Mouse (Mus musculus) midbrain, embryonic 13.5 days (tissue): ENCODE measurements around the gene Cep295nl. TPM values are rescaled to one million over a fixed set of nuclear protein-coding genes. Genes with fewer than 3 reads are reported as not detected.

Source experiments
- ATAC-seq: fragments of 200-750 bp; cut with Nextera tagmentation; 2 replicates; pipeline ENCODE4 v1.8.0; 2017; ENCODE audit warnings: mild to moderate bottlenecking, moderate TSS enrichment, moderate library complexity
- H3K27ac ChIP-seq: fragments of 300-500 bp; sonication (generic); 2 replicates; pipeline ENCODE4 v1.5.1; 2015; ENCODE audit warnings: inconsistent platforms, mild to moderate bottlenecking, moderate library complexity
- H3K27me3 ChIP-seq: fragments of 300-500 bp; sonication (generic); 2 replicates; pipeline ENCODE4 v1.6.1; 2015; ENCODE audit warnings: mild to moderate bottlenecking, inconsistent platforms
- H3K36me3 ChIP-seq: fragments of 300-500 bp; sonication (generic); 2 replicates; pipeline ENCODE4 v1.6.1; 2015; ENCODE audit warnings: mild to moderate bottlenecking, inconsistent platforms
- H3K4me1 ChIP-seq: fragments of 300-500 bp; sonication (generic); replicated peaks from 2 replicates; pipeline ENCODE4 v1.6.1; 2015; ENCODE audit warnings: inconsistent platforms
- H3K4me2 ChIP-seq: fragments of 300-500 bp; sonication (generic); replicated peaks from 2 replicates; pipeline ENCODE4 v1.6.1; 2015; ENCODE audit warnings: moderate library complexity, mild to moderate bottlenecking, inconsistent platforms
- H3K4me3 ChIP-seq: fragments of 300-500 bp; sonication (generic); replicated peaks from 2 replicates; pipeline ENCODE4 v1.5.1; 2015; ENCODE audit warnings: mild to moderate bottlenecking, inconsistent platforms
- H3K9ac ChIP-seq: fragments of 300-500 bp; sonication (generic); replicated peaks from 2 replicates; pipeline ENCODE4 v1.6.1; 2015; ENCODE audit warnings: mild to moderate bottlenecking, inconsistent platforms
- H3K9me3 ChIP-seq: fragments of 300-500 bp; sonication (generic); 2 replicates; pipeline ENCODE4 v1.6.1; 2016; ENCODE audit warnings: mild to moderate bottlenecking, inconsistent platforms
- whole genome bisulfite sequencing: fragments of 180-500 bp; shearing (Covaris S2); methylation state at CpG from one replicate; pipeline ENCODE4 v1.1.7; 2015; 5-methylcytosine and 5-hydroxymethylcytosine counted together
- polyA plus RNA-seq: library from polyadenylated mRNA; unstranded; fragments of >200 nt; fragmentation: Nextera tagmentation; extraction: Ambion mirVana; gene quantifications from 2 replicates; pipeline ENCODE4 v1.2.1, GENCODE M21; 2015

The Cep295nl gene
- polyA plus RNA-seq, 1 experiment from 2014 or later = 0.22 TPM

- 94% methylated on average over 5 of the region's 5 CpGs for WGBS
- Histone ChIP-seq H3K27me3 (no peaks in the 10 kb centered on the region), H3K4me1 (peaks cover 47% of the 10 kb centered on the region)
Observed at GRCm38 (mm10) chr11:118349494-118349893, 7.2 kb upstream of the Cep295nl start.

DNA sequence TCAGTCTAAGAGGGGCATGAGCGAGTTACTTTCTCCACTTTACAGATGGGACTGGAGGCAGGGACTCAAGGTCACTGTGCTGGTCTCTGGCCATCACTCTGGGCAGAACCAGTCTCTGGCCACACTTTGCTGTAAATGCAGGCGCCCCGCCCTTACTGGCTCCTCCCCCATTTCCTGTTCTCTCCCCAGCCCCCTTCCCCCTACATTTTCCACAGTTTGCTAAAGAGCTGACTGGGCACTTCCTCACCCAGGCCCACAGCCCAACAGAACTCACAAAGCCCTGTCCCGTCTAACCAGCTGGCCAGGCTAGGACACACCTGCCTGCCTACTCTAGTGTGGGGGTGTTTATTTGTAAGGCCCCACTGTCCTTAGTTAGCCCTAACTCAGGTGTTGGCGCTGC, 6.6 kb upstream of the Cep295nl start:
- Histone ChIP-seq H3K4me3 (no peak overlapping the region), H3K9ac (no peak overlapping the region), H3K4me2 (no peak overlapping the region), H3K4me1 (peaks cover 42% of the 10 kb centered on the region), H3K36me3 (no peaks in the 10 kb centered on the region), H3K27me3 (no peaks in the 10 kb centered on the region), H3K27ac (no peak overlapping the region), H3K9me3 (no peaks in the 10 kb centered on the region)
- WGBS = 82% methylated on average over 5 of the region's 5 CpGs
- no peak for ATAC-seq

More at GRCm38 (mm10) chr11:118349494-118349893, 7.2 kb upstream of the Cep295nl start:
- Histone ChIP-seq H3K9ac (no peak overlapping the region), H3K4me3 (no peak overlapping the region), H3K27ac (no peak overlapping the region), H3K4me2 (no peak overlapping the region), H3K9me3 (no peaks in the 10 kb centered on the region), H3K36me3 (no peaks in the 10 kb centered on the region)
- no peak for ATAC-seq

- 79% methylated on average over 3 of the region's 3 CpGs for WGBS
- no peaks in the 10 kb centered on the region for H3K27me3 ChIP-seq
- H3K27ac ChIP-seq = no peak overlapping the region
- ATAC-seq = no peak
- H3K4me1 ChIP-seq = peaks cover 42% of the 10 kb centered on the region
- H3K4me2 ChIP-seq = no peak overlapping the region
- no peak overlapping the region for H3K9ac ChIP-seq
- no peaks in the 10 kb centered on the region for H3K36me3 ChIP-seq
- H3K4me3 ChIP-seq = no peak overlapping the region
- no peaks in the 10 kb centered on the region for H3K9me3 ChIP-seq
Observed at GRCm38 (mm10) chr11:118348419-118348818, 6.1 kb upstream of the Cep295nl start.

DNA sequence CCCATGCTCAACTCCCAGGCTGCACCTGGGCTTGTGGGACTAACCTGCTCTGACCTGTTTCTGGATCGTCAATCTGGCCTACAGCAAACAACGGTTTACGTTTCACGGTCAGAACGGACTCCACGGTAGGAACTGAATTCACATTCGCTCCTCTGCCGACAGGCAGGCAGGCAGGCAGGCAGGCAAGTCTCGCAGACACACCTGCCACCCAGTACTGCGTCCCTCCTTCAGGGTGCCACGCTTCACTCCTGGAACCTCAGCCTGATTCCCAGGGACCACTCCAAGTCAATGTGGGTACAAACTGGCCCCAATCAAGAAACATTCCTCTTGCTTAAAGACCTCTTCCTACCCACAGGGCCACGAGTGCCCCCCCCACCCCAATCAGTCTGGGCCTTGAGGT, 5.6 kb upstream of the Cep295nl start:
- 92% methylated on average over 12 of the region's 12 CpGs for WGBS
- H3K4me2 ChIP-seq = no peak overlapping the region
- H3K9me3 ChIP-seq = no peaks in the 10 kb centered on the region
- no peaks in the 10 kb centered on the region for H3K27me3 ChIP-seq
- peaks cover 41% of the 10 kb centered on the region for H3K4me1 ChIP-seq
- H3K36me3 ChIP-seq = no peaks in the 10 kb centered on the region
- H3K9ac ChIP-seq = no peak overlapping the region
- no peak overlapping the region for H3K27ac ChIP-seq
- ATAC-seq = no peak
- H3K4me3 ChIP-seq = no peak overlapping the region

DNA sequence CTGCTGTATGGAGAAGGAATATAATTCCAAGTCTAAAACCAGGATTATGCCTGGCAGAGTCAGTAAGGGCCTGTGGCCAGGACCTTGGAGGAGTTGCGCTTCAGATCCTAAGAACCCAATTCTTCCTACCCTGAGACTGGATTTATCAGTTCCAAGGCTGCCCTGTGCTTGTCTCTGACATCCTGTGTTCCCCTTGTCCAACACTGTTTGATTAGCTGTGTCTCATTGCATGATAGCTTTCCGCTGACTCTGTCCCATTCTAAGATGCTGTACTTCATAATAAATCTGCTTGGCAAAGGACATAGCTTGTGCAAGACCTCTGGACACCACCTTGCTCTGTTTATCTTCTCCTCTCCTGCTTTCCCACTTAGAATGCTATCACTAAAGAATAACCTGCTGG, 5.1 kb upstream of the Cep295nl start:
- Histone ChIP-seq H3K27ac (no peak overlapping the region), H3K9ac (no peak overlapping the region), H3K4me2 (no peak overlapping the region), H3K4me1 (peaks cover 41% of the 10 kb centered on the region), H3K4me3 (no peak overlapping the region), H3K36me3 (no peaks in the 10 kb centered on the region), H3K27me3 (no peaks in the 10 kb centered on the region), H3K9me3 (no peaks in the 10 kb centered on the region)
- 95% methylated on average over 2 of the region's 2 CpGs for WGBS
- ATAC-seq = no peak

- Histone ChIP-seq H3K36me3 (no peaks in the 10 kb centered on the region), H3K4me1 (peaks cover 48% of the 10 kb centered on the region), H3K9me3 (no peaks in the 10 kb centered on the region), H3K27me3 (no peaks in the 10 kb centered on the region), H3K9ac (no peak overlapping the region), H3K4me3 (no peak overlapping the region), H3K4me2 (no peak overlapping the region), H3K27ac (no peak overlapping the region)
- no peak for ATAC-seq
- 91% methylated on average over 8 of the region's 8 CpGs for WGBS
Observed at GRCm38 (mm10) chr11:118346395-118347096, 4.2 kb upstream of the Cep295nl start.

GRCm38 (mm10) chr11:118345693-118346092, 3.4 kb upstream of the Cep295nl start:
- no peaks in the 10 kb centered on the region for H3K36me3 ChIP-seq
- no peaks in the 10 kb centered on the region for H3K27me3 ChIP-seq
- peaks cover 53% of the 10 kb centered on the region for H3K4me1 ChIP-seq
- no peak overlapping the region for H3K4me2 ChIP-seq
- ATAC-seq = peak; percentile 59; the same call in 1 of the 2 replicates
- H3K27ac ChIP-seq = no peak overlapping the region
- no peak overlapping the region for H3K9ac ChIP-seq
- no peak overlapping the region for H3K4me3 ChIP-seq
- no peaks in the 10 kb centered on the region for H3K9me3 ChIP-seq
- WGBS = 61% methylated on average over 4 of the region's 4 CpGs

- H3K4me2 ChIP-seq = no peak overlapping the region
- no peak overlapping the region for H3K9ac ChIP-seq
- no peak overlapping the region for H3K27ac ChIP-seq
- H3K36me3 ChIP-seq = no peaks in the 10 kb centered on the region
- H3K9me3 ChIP-seq = no peaks in the 10 kb centered on the region
- WGBS = 82% methylated on average over 2 of the region's 2 CpGs
- H3K27me3 ChIP-seq = no peaks in the 10 kb centered on the region
- peaks cover 41% of the 10 kb centered on the region for H3K4me1 ChIP-seq
- no peak for ATAC-seq
- no peak overlapping the region for H3K4me3 ChIP-seq
Observed at GRCm38 (mm10) chr11:118343629-118344028, 1.3 kb upstream of the Cep295nl start.

DNA sequence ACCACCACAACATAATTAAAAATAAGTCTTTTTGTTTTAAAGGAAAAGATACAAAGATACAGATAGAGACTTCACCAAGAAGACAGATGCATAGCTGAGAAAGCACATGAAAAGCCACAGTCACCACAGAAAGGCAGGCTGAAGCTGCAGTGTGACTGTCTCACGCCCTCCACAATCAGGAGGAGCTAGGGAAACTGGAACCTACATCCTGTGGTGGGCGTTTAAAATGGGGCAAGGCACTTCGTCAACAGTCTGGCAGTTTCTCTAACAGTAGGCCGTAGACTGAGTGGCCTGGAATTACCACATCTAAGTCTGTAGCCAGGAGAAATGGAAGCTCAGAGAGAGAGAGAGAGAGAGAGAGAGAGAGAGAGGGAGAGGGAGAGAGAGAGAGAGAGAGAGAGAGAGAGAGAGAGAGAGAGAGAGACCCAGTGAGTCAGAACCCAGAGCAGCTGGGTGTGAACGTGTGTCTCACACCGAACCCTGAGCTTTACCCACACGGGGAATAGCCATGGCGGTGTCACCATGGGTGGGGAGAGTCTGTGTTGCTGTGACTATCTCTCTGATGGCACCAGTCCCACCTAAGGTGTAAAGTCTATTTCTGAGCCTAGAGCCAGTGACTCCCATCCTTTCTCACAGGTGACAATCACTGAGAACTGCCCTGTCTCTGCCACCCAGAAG, 4.7 kb downstream of the Cep295nl start:
- H3K27ac ChIP-seq = no peak overlapping the region
- no peaks in the 10 kb centered on the region for H3K9me3 ChIP-seq
- WGBS = 86% methylated on average over 8 of the region's 8 CpGs
- H3K9ac ChIP-seq = no peak overlapping the region
- no peak overlapping the region for H3K4me3 ChIP-seq
- H3K4me1 ChIP-seq = peaks cover 15% of the 10 kb centered on the region
- H3K27me3 ChIP-seq = no peaks in the 10 kb centered on the region
- ATAC-seq = no peak
- H3K36me3 ChIP-seq = peaks cover 11% of the 10 kb centered on the region
- no peak overlapping the region for H3K4me2 ChIP-seq

DNA sequence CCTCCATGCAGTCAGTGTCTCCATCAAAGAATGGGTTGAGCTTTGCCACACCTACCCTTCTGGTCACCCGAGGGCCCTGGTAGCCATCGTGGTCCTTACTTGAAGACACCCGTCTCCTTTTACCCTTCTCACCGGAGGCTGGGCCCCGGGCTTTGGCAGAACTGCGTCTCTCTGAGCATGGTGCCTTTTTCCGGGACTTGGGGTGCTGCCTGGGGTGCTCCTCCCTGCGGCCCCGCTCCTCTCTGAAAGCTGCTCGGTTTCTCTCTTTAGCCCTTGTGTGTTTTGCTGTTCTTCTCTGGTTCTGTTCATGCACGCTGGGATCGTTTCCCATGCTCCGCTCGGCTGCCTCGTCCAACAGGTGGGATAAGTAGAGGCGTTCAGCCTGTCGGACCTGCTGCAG, 8.9 kb downstream of the Cep295nl start:
- H3K4me2 ChIP-seq = no peak overlapping the region
- no peak overlapping the region for H3K9ac ChIP-seq
- H3K27me3 ChIP-seq = no peaks in the 10 kb centered on the region
- H3K4me3 ChIP-seq = no peak overlapping the region
- no peak for ATAC-seq
- H3K9me3 ChIP-seq = peaks cover 3% of the 10 kb centered on the region; the same call in 1 of the 2 replicates
- WGBS = 91% methylated on average over 17 of the region's 17 CpGs
- H3K27ac ChIP-seq = no peak overlapping the region
- peaks cover 18% of the 10 kb centered on the region for H3K36me3 ChIP-seq
- no peaks in the 10 kb centered on the region for H3K4me1 ChIP-seq

GRCm38 (mm10) chr11:118332376-118332775, 9.9 kb downstream of the Cep295nl start:
- no peak overlapping the region for H3K9ac ChIP-seq
- H3K9me3 ChIP-seq = peaks cover 3% of the 10 kb centered on the region; the same call in 1 of the 2 replicates
- 94% methylated on average over 11 of the region's 11 CpGs for WGBS
- H3K27ac ChIP-seq = no peak overlapping the region
- H3K36me3 ChIP-seq = peaks cover 18% of the 10 kb centered on the region
- H3K4me3 ChIP-seq = no peak overlapping the region
- ATAC-seq = no peak
- H3K4me2 ChIP-seq = no peak overlapping the region
- peaks cover 7% of the 10 kb centered on the region for H3K4me1 ChIP-seq
- no peaks in the 10 kb centered on the region for H3K27me3 ChIP-seq

DNA sequence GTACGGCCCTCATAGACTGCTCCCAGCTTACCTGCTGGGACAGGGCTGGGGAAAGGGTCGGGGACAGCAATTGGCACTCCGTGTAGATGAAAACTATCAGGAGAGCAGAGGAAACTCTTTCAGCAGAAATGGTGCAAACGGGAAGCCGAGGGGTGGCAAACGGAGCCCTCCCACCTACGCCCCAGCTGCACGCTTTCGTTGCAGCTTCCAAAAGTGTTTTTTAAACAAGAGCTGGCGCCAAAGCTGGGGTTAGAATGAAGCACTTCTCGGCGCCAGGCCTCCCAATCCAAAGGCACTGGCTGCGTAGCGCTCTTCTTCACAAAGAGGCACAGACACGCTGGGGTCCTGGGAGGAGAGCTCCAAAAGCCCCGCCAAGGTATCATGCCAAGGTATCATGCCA, 11.5 kb downstream of the Cep295nl start:
- Histone ChIP-seq H3K9ac (no peak overlapping the region), H3K27ac (no peak overlapping the region), H3K4me1 (peaks cover 16% of the 10 kb centered on the region), H3K36me3 (peaks cover 18% of the 10 kb centered on the region), H3K4me3 (no peak overlapping the region), H3K9me3 (peaks cover 3% of the 10 kb centered on the region; the same call in 1 of the 2 replicates), H3K27me3 (no peaks in the 10 kb centered on the region), H3K4me2 (no peak overlapping the region)
- WGBS = 94% methylated on average over 16 of the region's 16 CpGs
- no peak for ATAC-seq
